Mouse (Mus musculus) midbrain, embryonic 13.5 days (tissue): ENCODE results near the gene Nsf. TPM values are rescaled to one million over a fixed set of nuclear protein-coding genes. Genes with fewer than 3 reads are reported as not detected.

Experiments used
- ATAC-seq: fragments of 200-750 bp; cut with Nextera tagmentation; 2 replicates; pipeline ENCODE4 v1.8.0; 2017; ENCODE audit warnings: mild to moderate bottlenecking, moderate TSS enrichment, moderate library complexity
- H3K27ac ChIP-seq: fragments of 300-500 bp; sonication (generic); 2 replicates; pipeline ENCODE4 v1.5.1; 2015; ENCODE audit warnings: inconsistent platforms, mild to moderate bottlenecking, moderate library complexity
- H3K27me3 ChIP-seq: fragments of 300-500 bp; sonication (generic); 2 replicates; pipeline ENCODE4 v1.6.1; 2015; ENCODE audit warnings: mild to moderate bottlenecking, inconsistent platforms
- H3K36me3 ChIP-seq: fragments of 300-500 bp; sonication (generic); 2 replicates; pipeline ENCODE4 v1.6.1; 2015; ENCODE audit warnings: mild to moderate bottlenecking, inconsistent platforms
- H3K4me1 ChIP-seq: fragments of 300-500 bp; sonication (generic); replicated peaks from 2 replicates; pipeline ENCODE4 v1.6.1; 2015; ENCODE audit warnings: inconsistent platforms
- H3K4me2 ChIP-seq: fragments of 300-500 bp; sonication (generic); replicated peaks from 2 replicates; pipeline ENCODE4 v1.6.1; 2015; ENCODE audit warnings: moderate library complexity, mild to moderate bottlenecking, inconsistent platforms
- H3K4me3 ChIP-seq: fragments of 300-500 bp; sonication (generic); replicated peaks from 2 replicates; pipeline ENCODE4 v1.5.1; 2015; ENCODE audit warnings: mild to moderate bottlenecking, inconsistent platforms
- H3K9ac ChIP-seq: fragments of 300-500 bp; sonication (generic); replicated peaks from 2 replicates; pipeline ENCODE4 v1.6.1; 2015; ENCODE audit warnings: mild to moderate bottlenecking, inconsistent platforms
- H3K9me3 ChIP-seq: fragments of 300-500 bp; sonication (generic); 2 replicates; pipeline ENCODE4 v1.6.1; 2016; ENCODE audit warnings: mild to moderate bottlenecking, inconsistent platforms
- WGBS: fragments of 180-500 bp; shearing (Covaris S2); methylation state at CpG from one replicate; pipeline ENCODE4 v1.1.7; 2015; 5-methylcytosine and 5-hydroxymethylcytosine counted together
- polyA plus RNA-seq: library from polyadenylated mRNA; unstranded; fragments of >200 nt; fragmentation: Nextera tagmentation; extraction: Ambion mirVana; gene quantifications from 2 replicates; pipeline ENCODE4 v1.2.1, GENCODE M21; 2015

Nsf gene
- polyA plus RNA-seq, 1 experiment from 2014 or later: 113 TPM

DNA sequence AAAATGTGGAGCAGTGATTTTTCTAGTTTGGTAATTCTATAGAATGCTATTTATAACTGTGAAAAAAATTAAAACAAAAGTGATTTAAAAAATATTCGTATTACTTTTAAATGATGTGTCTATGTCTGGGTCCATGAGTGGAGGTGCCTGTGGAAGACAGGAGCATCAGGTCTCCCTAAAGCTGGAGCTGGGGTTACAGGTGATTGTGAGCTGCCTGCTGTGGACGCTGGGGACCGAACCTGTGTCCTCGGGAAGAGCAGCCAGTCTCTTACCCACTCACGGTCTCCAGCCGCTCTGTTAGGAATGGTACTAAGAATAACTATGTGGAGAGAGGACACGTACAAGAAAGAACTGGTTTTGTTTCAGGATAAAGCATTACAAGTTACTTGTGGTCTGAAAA is 97.2 kb downstream of the Nsf start:
- ATAC-seq: no peak
- no peaks in the 10 kb centered on the region for H3K27me3 ChIP-seq
- H3K4me1 ChIP-seq: peaks cover 42% of the 10 kb centered on the region
- no peak overlapping the region for H3K4me2 ChIP-seq
- no peaks in the 10 kb centered on the region for H3K9me3 ChIP-seq
- H3K9ac ChIP-seq: no peak overlapping the region
- H3K36me3 ChIP-seq: peaks cover 37% of the 10 kb centered on the region
- no peak overlapping the region for H3K27ac ChIP-seq
- no peak overlapping the region for H3K4me3 ChIP-seq
- WGBS: 90% methylated on average over 7 of the region's 7 CpGs

DNA sequence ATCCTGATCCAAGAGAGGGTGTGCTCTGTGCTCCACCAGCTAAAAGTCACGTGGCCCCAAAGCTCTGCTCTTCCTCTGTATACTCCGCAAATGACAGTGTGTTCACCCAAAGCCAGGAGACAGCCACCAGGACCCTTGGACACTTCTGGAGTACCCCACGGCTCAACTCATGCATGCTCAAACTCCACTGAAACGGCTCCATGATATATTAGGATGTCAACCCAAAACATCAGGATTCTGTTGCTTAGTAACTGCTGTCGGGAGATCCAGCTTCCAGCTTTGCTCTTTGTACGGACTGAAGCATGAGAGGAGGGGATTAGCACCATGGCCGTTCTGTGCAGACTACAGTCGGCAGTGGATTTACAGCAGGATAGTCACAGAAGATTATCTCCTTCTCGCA is 99.6 kb downstream of the Nsf start:
- Histone ChIP-seq H3K4me1 (peaks cover 30% of the 10 kb centered on the region), H3K4me3 (no peak overlapping the region), H3K27me3 (no peaks in the 10 kb centered on the region), H3K4me2 (peak overlapping the region; percentile 43), H3K27ac (peak overlapping the region; percentile 86), H3K9ac (no peak overlapping the region; the same call in 1 of the 2 replicates), H3K9me3 (no peaks in the 10 kb centered on the region), H3K36me3 (peaks cover 21% of the 10 kb centered on the region)
- WGBS: 9% methylated on average over 9 of the region's 9 CpGs
- ATAC-seq: peak; percentile 82

DNA sequence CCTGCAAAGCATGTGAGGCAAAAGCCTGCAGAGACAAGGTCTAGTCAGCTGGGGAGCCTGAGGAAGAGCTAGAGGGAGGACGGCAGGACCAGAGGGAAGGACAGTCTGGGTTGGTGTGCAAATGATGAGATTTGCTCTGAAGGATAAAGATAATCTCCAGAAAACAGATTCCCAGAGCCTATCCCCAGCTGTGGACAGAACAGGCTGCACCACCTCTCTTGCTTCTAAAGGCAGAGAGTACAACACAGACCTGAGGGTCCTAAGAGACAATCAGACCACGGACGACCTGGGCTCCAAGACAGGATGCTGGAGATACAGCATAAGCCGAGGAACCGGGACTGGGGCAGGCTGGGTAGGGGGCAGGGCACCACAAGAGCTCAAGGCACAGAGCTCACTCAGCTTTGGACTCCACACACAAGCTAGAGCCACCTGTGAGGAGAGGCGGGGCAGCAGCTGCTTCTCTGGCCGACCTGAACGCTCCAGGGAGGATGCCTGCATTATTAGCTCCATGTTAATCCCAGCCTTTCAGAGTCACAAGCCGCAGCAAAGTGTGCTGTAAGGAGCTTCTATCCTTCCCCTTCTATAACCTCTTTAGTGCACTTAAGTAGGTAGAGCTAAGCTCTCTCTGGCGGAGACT is 100.5 kb downstream of the Nsf start:
- H3K4me1 ChIP-seq: peaks cover 30% of the 10 kb centered on the region
- peak overlapping the region; percentile 33; the same call in 1 of the 2 replicates for H3K9ac ChIP-seq
- 7% methylated on average over 10 of the region's 10 CpGs for WGBS
- H3K4me3 ChIP-seq: no peak overlapping the region
- ATAC-seq: peak; percentile 69
- no peaks in the 10 kb centered on the region for H3K27me3 ChIP-seq
- peaks cover 17% of the 10 kb centered on the region for H3K36me3 ChIP-seq
- H3K9me3 ChIP-seq: no peaks in the 10 kb centered on the region
- H3K4me2 ChIP-seq: peak overlapping the region; percentile 43
- H3K27ac ChIP-seq: peak overlapping the region; percentile 86

DNA sequence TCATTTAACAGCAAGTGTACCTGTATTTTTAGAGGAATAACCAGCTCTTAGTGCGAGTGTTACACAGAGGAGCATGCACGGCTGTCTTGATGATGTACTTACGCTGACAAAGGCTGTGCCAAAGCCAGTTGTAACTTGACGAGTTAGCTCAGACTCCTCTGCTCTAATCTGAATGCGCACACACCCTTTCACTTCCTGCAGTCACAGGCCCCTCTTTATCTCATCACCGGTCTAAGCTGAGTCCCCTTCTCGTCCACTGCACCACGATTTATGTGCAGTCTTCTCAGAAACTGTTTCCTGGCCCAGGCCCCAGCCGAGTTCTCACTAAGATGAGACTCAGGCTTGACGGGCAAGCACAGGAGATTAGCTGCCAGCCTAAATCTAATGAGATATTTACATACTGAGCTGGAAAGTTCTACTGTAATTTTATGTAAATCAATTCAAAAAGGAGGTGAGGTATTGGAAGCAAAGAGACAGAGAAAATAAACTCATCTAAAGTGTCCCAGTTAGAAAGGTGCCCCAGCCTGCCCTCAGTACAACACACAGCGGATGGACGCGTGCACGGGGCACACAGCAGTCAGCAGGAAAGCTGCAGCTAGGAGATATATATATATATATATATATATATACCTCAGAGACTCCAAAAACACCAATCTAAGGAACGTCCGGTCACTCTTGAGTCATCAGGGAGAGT is 101.1 kb downstream of the Nsf start:
- Histone ChIP-seq H3K27me3 (no peaks in the 10 kb centered on the region), H3K27ac (peak overlapping the region; percentile 86), H3K9ac (no peak overlapping the region), H3K4me3 (no peak overlapping the region), H3K4me1 (peaks cover 30% of the 10 kb centered on the region), H3K4me2 (no peak overlapping the region), H3K36me3 (peaks cover 12% of the 10 kb centered on the region), H3K9me3 (no peaks in the 10 kb centered on the region)
- 36% methylated on average over 16 of the region's 16 CpGs for WGBS
- peak; percentile 11; the same call in 1 of the 2 replicates for ATAC-seq

DNA sequence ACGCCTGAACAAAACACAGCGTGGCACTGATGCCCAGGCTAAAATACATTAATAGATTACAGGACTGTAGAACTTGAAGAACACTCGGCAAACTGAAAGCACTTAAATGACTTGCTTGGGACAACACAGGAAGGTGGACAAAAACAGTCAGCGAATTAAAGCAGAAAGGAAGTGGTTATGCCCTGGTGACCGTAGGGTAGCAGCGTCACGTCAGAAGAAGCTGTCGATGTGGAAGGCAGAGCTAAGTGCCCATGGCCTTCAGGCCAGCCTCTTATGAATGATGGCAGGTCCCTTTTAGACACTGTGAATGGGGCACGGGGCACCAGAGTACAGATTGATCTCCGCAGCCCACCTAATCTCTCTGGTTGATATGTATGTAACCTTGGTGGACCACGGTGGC is 105.6 kb downstream of the Nsf start:
- Histone ChIP-seq H3K9me3 (no peaks in the 10 kb centered on the region), H3K9ac (no peak overlapping the region), H3K4me3 (no peak overlapping the region), H3K4me2 (no peak overlapping the region), H3K36me3 (peaks cover 23% of the 10 kb centered on the region), H3K4me1 (peaks cover 13% of the 10 kb centered on the region), H3K27ac (no peak overlapping the region), H3K27me3 (no peaks in the 10 kb centered on the region)
- ATAC-seq: no peak
- 92% methylated on average over 11 of the region's 11 CpGs for WGBS

DNA sequence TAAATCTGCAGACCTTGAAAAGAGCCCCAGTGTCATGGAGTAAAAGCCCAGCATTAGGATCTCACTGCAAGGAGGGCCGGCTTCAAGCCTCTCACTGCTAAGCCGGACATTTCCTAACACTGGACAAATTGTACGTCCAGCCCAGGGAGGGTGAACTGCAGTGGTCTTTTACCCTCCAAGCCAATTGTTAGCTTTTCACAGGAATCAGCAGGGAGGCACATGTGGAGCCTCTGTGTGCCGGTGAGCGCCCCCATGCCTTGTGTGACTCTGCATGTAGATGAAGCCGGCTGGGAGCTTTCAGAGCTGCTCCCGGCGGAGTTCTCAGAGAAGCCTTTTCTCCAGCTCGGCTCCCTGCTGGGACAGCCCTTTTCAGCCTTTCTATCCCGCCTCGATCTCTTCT is 113.0 kb downstream of the Nsf start:
- H3K9me3 ChIP-seq: no peaks in the 10 kb centered on the region
- H3K4me2 ChIP-seq: peak overlapping the region; percentile 39
- H3K9ac ChIP-seq: peak overlapping the region; percentile 44; the same call in 1 of the 2 replicates
- ATAC-seq: peak; percentile 89
- H3K4me3 ChIP-seq: 0 out of 2 replicates have a peak overlapping the region, but pooled peaks have one; percentile 1
- peak overlapping the region; percentile 92 for H3K27ac ChIP-seq
- peaks cover 22% of the 10 kb centered on the region for H3K4me1 ChIP-seq
- peaks cover 11% of the 10 kb centered on the region; the same call in 1 of the 2 replicates for H3K36me3 ChIP-seq
- no peaks in the 10 kb centered on the region for H3K27me3 ChIP-seq
- under 1% methylated on average over 11 of the region's 11 CpGs for WGBS

DNA sequence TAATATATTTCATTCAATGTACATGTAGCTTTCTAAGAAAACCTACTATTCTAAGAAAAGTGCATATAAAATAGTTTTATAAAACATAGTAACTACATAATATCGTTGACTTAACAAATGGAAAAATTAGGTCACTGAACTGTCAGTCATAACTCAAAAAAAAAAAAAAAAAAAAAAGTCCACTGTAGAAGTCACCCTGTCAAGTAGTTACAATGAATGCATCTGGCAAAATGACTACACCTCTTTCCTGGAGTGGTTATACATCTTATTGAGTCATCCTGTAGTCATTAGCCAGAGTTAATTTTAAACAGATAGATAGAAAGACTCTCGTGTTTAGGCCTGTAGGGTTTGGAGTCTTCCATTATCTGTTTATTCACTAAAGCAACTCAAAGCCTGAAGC is 114.9 kb downstream of the Nsf start:
- 98% methylated on average over 2 of the region's 2 CpGs for WGBS
- Histone ChIP-seq H3K4me2 (no peak overlapping the region), H3K27me3 (no peaks in the 10 kb centered on the region), H3K4me1 (peaks cover 22% of the 10 kb centered on the region), H3K9me3 (no peaks in the 10 kb centered on the region), H3K36me3 (0 out of 2 replicates have a peak, but pooled peaks cover 5% of the 10 kb centered on the region), H3K9ac (no peak overlapping the region), H3K4me3 (no peak overlapping the region), H3K27ac (no peak overlapping the region)
- no peak for ATAC-seq

DNA sequence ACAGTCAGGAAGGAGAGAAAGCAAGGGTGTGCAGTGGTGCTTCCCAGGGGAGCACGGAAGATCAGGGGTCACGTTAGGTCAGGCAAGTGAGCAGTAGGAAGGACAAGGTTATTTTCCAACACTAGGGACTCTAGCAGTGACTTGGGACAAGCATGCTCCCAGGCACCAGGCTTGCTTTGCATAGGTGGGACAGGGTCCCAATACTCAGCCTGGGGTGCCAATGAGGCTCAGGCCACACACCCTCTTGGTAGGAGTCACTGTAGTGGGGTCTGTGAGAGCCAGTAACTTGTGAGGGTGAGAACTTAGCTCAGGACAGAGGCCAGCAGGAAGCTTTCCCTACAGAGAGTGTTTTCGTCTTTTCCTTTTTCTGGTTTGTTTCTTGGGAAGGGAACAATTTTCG is 121.5 kb downstream of the Nsf start:
- Histone ChIP-seq H3K4me3 (no peak overlapping the region), H3K4me1 (peaks cover 25% of the 10 kb centered on the region), H3K4me2 (no peak overlapping the region), H3K9ac (no peak overlapping the region), H3K27ac (no peak overlapping the region), H3K27me3 (no peaks in the 10 kb centered on the region; the same call in 1 of the 2 replicates), H3K36me3 (peaks cover 15% of the 10 kb centered on the region), H3K9me3 (no peaks in the 10 kb centered on the region)
- WGBS: 74% methylated on average over 4 of the region's 4 CpGs
- ATAC-seq: no peak

DNA sequence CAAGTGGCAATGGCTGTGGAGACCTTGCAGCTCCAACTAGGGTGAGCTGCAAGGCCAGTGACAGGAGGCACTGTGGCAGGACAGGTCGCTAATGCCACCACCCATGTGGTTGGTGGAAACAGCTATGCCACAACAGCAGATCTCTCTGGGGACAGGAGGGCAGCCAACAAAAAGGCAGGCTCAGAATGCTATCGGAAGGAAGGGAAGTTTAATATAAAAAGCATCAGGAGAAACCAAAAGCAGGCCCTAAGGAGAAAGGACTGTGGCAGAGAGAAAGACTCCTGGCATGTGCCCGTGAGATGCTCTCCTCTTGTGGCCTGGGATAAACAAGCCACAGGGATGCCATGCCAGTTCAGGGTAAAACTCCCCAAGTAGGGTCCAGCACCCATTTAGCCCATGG is 122.1 kb downstream of the Nsf start:
- ATAC-seq: no peak
- H3K4me3 ChIP-seq: no peak overlapping the region
- H3K27me3 ChIP-seq: no peaks in the 10 kb centered on the region; the same call in 1 of the 2 replicates
- no peak overlapping the region for H3K4me2 ChIP-seq
- H3K9ac ChIP-seq: no peak overlapping the region
- H3K36me3 ChIP-seq: peaks cover 21% of the 10 kb centered on the region
- H3K9me3 ChIP-seq: no peaks in the 10 kb centered on the region
- H3K27ac ChIP-seq: 0 out of 2 replicates have a peak overlapping the region, but pooled peaks have one; percentile 35
- H3K4me1 ChIP-seq: peaks cover 25% of the 10 kb centered on the region
- 62% methylated on average over 3 of the region's 3 CpGs for WGBS

DNA sequence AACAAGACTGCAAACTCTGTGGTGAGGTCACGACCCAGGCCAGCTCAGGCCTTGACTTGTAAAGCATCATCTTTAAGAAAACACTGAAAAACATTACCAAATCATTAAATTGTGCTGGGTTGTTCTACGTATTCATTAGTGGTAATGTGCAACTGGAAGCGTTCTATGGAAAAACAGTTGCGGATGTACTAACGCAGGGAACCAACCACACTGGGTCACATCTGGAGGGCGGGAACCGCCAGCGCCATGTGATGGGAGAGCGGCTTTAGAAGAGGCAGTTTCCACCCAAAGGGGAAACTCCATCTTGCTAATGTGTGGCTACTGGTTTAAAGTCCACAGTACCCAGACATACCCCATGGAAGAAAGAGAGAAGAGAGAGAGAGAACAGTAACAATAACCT is 123.4 kb downstream of the Nsf start:
- Histone ChIP-seq H3K4me3 (no peak overlapping the region), H3K9me3 (no peaks in the 10 kb centered on the region), H3K9ac (no peak overlapping the region), H3K36me3 (peaks cover 25% of the 10 kb centered on the region), H3K4me1 (peaks cover 25% of the 10 kb centered on the region), H3K4me2 (no peak overlapping the region), H3K27me3 (no peaks in the 10 kb centered on the region; the same call in 1 of the 2 replicates), H3K27ac (no peak overlapping the region)
- ATAC-seq: no peak
- 75% methylated on average over 9 of the region's 9 CpGs for WGBS

DNA sequence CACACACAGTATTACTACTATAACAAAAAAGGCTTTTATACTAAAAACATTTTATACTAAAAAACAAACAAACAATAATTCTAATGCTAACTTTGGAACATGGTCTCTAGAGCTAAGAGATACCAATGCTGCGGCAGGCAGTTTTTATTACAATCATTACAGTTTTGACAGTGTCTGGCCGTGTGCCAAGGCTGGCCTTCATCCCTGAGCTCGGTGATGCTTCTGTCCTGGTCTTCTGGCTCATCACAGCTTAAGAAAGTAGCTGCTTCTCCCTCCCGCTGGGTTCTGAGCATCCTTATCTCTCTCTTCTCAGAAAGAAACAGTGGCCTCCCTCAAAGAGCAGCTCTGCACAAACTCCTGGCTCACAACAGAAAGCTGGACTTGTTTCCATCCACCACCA is 123.9 kb downstream of the Nsf start:
- H3K27ac ChIP-seq: no peak overlapping the region
- WGBS: 63% methylated on average over 4 of the region's 4 CpGs
- no peaks in the 10 kb centered on the region for H3K9me3 ChIP-seq
- no peaks in the 10 kb centered on the region; the same call in 1 of the 2 replicates for H3K27me3 ChIP-seq
- no peak for ATAC-seq
- H3K36me3 ChIP-seq: peaks cover 30% of the 10 kb centered on the region
- H3K4me3 ChIP-seq: no peak overlapping the region
- peaks cover 25% of the 10 kb centered on the region for H3K4me1 ChIP-seq
- no peak overlapping the region for H3K9ac ChIP-seq
- no peak overlapping the region for H3K4me2 ChIP-seq

DNA sequence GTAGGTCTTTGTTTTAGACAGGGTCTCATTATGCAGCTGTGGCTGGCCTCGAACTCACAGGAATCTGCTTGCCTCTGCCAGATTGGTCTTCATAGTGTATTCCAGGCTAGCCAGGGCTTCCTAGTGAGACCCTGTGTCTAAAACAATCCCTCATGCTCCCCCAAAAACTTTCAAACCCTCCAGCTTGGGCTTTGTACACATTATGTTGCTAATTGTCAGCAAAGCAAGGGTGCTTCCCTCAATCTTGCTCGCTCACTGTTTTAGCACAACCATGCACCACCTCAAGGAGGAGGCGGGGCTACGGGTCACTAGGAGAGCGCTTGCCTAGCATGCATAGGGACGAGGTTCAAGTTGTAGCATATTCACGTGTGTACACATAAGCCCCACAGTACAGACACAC is 125.0 kb downstream of the Nsf start:
- no peak overlapping the region for H3K4me2 ChIP-seq
- H3K9ac ChIP-seq: no peak overlapping the region
- no peaks in the 10 kb centered on the region; the same call in 1 of the 2 replicates for H3K27me3 ChIP-seq
- no peak overlapping the region for H3K4me3 ChIP-seq
- H3K27ac ChIP-seq: no peak overlapping the region
- H3K4me1 ChIP-seq: peaks cover 25% of the 10 kb centered on the region
- 88% methylated on average over 7 of the region's 7 CpGs for WGBS
- ATAC-seq: no peak
- no peaks in the 10 kb centered on the region for H3K9me3 ChIP-seq
- H3K36me3 ChIP-seq: peaks cover 40% of the 10 kb centered on the region
